Mouse (Mus musculus): ENCODE results near the gene Mef2d. TPM values are rescaled to one million over a fixed set of nuclear protein-coding genes. Genes with fewer than 3 reads are reported as not detected.

Gene Mef2d
- polyA plus RNA-seq, 1 experiment, result 121 TPM

GRCm38 (mm10) chr3:88170361-88170760 is 28.2 kb downstream of the Mef2d start:
- Histone ChIP-seq H3K4me3 (no peak overlapping the region), H3K79me2 (ENCODE audit: control insufficient read depth, insufficient read depth) (peaks cover 3% of the 10 kb centered on the region), H3K36me3 (ENCODE audit: control insufficient read depth, insufficient read depth) (peaks cover 41% of the 10 kb centered on the region), H3K4me2 (ENCODE audit: low read depth) (no peak overlapping the region), H3K27me3 (ENCODE audit: control insufficient read depth, insufficient read depth, insufficient read length) (no peaks in the 10 kb centered on the region), H3ac (ENCODE audit: control insufficient read depth, insufficient read length) (no peak overlapping the region)
- TF ChIP-seq REST (IDR thresholded peaks at IDR 0.05; ENCODE audit: insufficient read depth, insufficient read length) (no peak), MYOG (IDR thresholded peaks at IDR 0.05; ENCODE audit: control insufficient read depth in 1 of 3, insufficient read depth in 1 of 3, insufficient read length in 2 of 3, low read depth in 2 of 3) (no peak)

- Histone ChIP-seq H3K27me3 (ENCODE audit: control insufficient read depth, insufficient read depth, insufficient read length) (no peaks in the 10 kb centered on the region), H3K4me2 (ENCODE audit: low read depth) (no peak overlapping the region), H3ac (ENCODE audit: control insufficient read depth, insufficient read length) (no peak overlapping the region), H3K4me3 (no peak overlapping the region), H3K79me2 (ENCODE audit: control insufficient read depth, insufficient read depth) (no peaks in the 10 kb centered on the region), H3K36me3 (ENCODE audit: control insufficient read depth, insufficient read depth) (peaks cover 34% of the 10 kb centered on the region)
- TF ChIP-seq SRF (IDR thresholded peaks at IDR 0.05; ENCODE audit: control insufficient read depth, insufficient read length, low read depth), result no peak
- no peak for TF ChIP-seq TCF12 (IDR thresholded peaks at IDR 0.05; ENCODE audit: insufficient read depth, poor library complexity, severe bottlenecking)
- TF ChIP-seq POLR2A (IDR thresholded peaks at IDR 0.05; ENCODE audit: insufficient read length, low read depth), result no peak
- TF ChIP-seq E2F4 (IDR thresholded peaks at IDR 0.05; ENCODE audit: insufficient read depth), result no peak
- TF ChIP-seq POLR2AphosphoS2 (IDR thresholded peaks at IDR 0.05; ENCODE audit: insufficient read length, low read depth), result no peak
- TF ChIP-seq MYOD1 (IDR thresholded peaks at IDR 0.05; ENCODE audit: control insufficient read depth in 1 of 3, insufficient read length in 2 of 3, low read depth in 2 of 3), result no peak
- no peak for TF ChIP-seq MAX (IDR thresholded peaks at IDR 0.05; ENCODE audit: low read depth)
- TF ChIP-seq REST (IDR thresholded peaks at IDR 0.05; ENCODE audit: insufficient read depth, insufficient read length), result no peak
- no peak for TF ChIP-seq MYOG (IDR thresholded peaks at IDR 0.05; ENCODE audit: control insufficient read depth in 1 of 3, insufficient read depth in 1 of 3, insufficient read length in 2 of 3, low read depth in 2 of 3)
- no peak for TF ChIP-seq TCF3 (IDR thresholded peaks at IDR 0.05; ENCODE audit: insufficient read length, low read depth)
- no peak for TF ChIP-seq USF1 (IDR thresholded peaks at IDR 0.05; ENCODE audit: low read depth)
- TF ChIP-seq CEBPB (IDR thresholded peaks at IDR 0.05; ENCODE audit: insufficient read depth, poor library complexity, severe bottlenecking), result no peak
These were observed 30.3 kb downstream of the Mef2d start for GRCm38 (mm10) chr3:88172440-88172839.

- H3K27me3 ChIP-seq (ENCODE audit: control insufficient read depth, insufficient read depth, insufficient read length), result no peaks in the 10 kb centered on the region
- no peak overlapping the region for H3K4me2 ChIP-seq (ENCODE audit: low read depth)
- H3K79me2 ChIP-seq (ENCODE audit: control insufficient read depth, insufficient read depth), result no peaks in the 10 kb centered on the region
- H3ac ChIP-seq (ENCODE audit: control insufficient read depth, insufficient read length), result no peak overlapping the region
- no peak overlapping the region for H3K4me3 ChIP-seq
- H3K36me3 ChIP-seq (ENCODE audit: control insufficient read depth, insufficient read depth), result peaks cover 31% of the 10 kb centered on the region
- TF ChIP-seq MAX (IDR thresholded peaks at IDR 0.05; ENCODE audit: low read depth), result no peak
These were observed 31.2 kb downstream of the Mef2d start for GRCm38 (mm10) chr3:88173375-88173774.

GRCm38 (mm10) chr3:88174894-88175293 is 32.7 kb downstream of the Mef2d start:
- H3K36me3 ChIP-seq (ENCODE audit: control insufficient read depth, insufficient read depth), result peaks cover 22% of the 10 kb centered on the region
- TF ChIP-seq REST (IDR thresholded peaks at IDR 0.05; ENCODE audit: insufficient read depth, insufficient read length) (no peak), E2F4 (IDR thresholded peaks at IDR 0.05; ENCODE audit: insufficient read depth) (no peak), MYOG (IDR thresholded peaks at IDR 0.05; ENCODE audit: control insufficient read depth in 1 of 3, insufficient read depth in 1 of 3, insufficient read length in 2 of 3, low read depth in 2 of 3) (no peak), TCF12 (IDR thresholded peaks at IDR 0.05; ENCODE audit: insufficient read depth, poor library complexity, severe bottlenecking) (no peak), MAX (IDR thresholded peaks at IDR 0.05; ENCODE audit: low read depth) (no peak), CEBPB (IDR thresholded peaks at IDR 0.05; ENCODE audit: insufficient read depth, poor library complexity, severe bottlenecking) (no peak), POLR2A (IDR thresholded peaks at IDR 0.05; ENCODE audit: insufficient read length, low read depth) (no peak), SRF (IDR thresholded peaks at IDR 0.05; ENCODE audit: control insufficient read depth, insufficient read length, low read depth) (no peak), POLR2AphosphoS2 (IDR thresholded peaks at IDR 0.05; ENCODE audit: insufficient read length, low read depth) (no peak), MYOD1 (IDR thresholded peaks at IDR 0.05; ENCODE audit: control insufficient read depth in 1 of 3, insufficient read length in 2 of 3, low read depth in 2 of 3) (no peak), USF1 (IDR thresholded peaks at IDR 0.05; ENCODE audit: low read depth) (no peak), TCF3 (IDR thresholded peaks at IDR 0.05; ENCODE audit: insufficient read length, low read depth) (no peak)

GRCm38 (mm10) chr3:88177106-88177505 is 34.9 kb downstream of the Mef2d start:
- no peaks in the 10 kb centered on the region for H3K27me3 ChIP-seq (ENCODE audit: control insufficient read depth, insufficient read depth, insufficient read length)
- peak; percentile 37 for TF ChIP-seq USF1 (IDR thresholded peaks at IDR 0.05; ENCODE audit: low read depth)
- TF ChIP-seq SRF (IDR thresholded peaks at IDR 0.05; ENCODE audit: control insufficient read depth, insufficient read length, low read depth), result no peak
- TF ChIP-seq MAX (IDR thresholded peaks at IDR 0.05; ENCODE audit: low read depth), result peak; percentile 30
- no peaks in the 10 kb centered on the region for H3K79me2 ChIP-seq (ENCODE audit: control insufficient read depth, insufficient read depth)
- peaks cover 9% of the 10 kb centered on the region for H3K36me3 ChIP-seq (ENCODE audit: control insufficient read depth, insufficient read depth)
- peak overlapping the region; percentile 39 for H3K4me3 ChIP-seq
- peak overlapping the region; percentile 9 for H3ac ChIP-seq (ENCODE audit: control insufficient read depth, insufficient read length)
- H3K4me2 ChIP-seq (ENCODE audit: low read depth), result peak overlapping the region; percentile 70

More at GRCm38 (mm10) chr3:88174894-88175293, 32.7 kb downstream of the Mef2d start:
- Histone ChIP-seq H3K27me3 (ENCODE audit: control insufficient read depth, insufficient read depth, insufficient read length) (no peaks in the 10 kb centered on the region), H3K4me3 (no peak overlapping the region), H3K79me2 (ENCODE audit: control insufficient read depth, insufficient read depth) (no peaks in the 10 kb centered on the region), H3K4me2 (ENCODE audit: low read depth) (no peak overlapping the region), H3ac (ENCODE audit: control insufficient read depth, insufficient read length) (no peak overlapping the region)

Measured in myocyte (in vitro differentiated cells).